Comparison of ENCODE assay signal across 8 mouse cellular contexts in genomic region chr13:90840530-90841212, GRCm38 (mm10).
DNase-seq lines count a peak whose midpoint lies in the region; ATAC-seq and TF ChIP-seq lines count a peak whose summit lies in the region.

No protein-coding gene starts in this region.

- H3K4me1 ChIP-seq in cortical plate, adult 2 months (ENCODE audit: control insufficient read depth, insufficient read depth, low read length) = no peaks in the 10 kb centered on the region
- H3K4me1 ChIP-seq in heart, embryonic 15.5 days (replicated peaks) = peaks cover 9% of the 10 kb centered on the region
- H3K4me1 ChIP-seq in midbrain, embryonic 15.5 days = no peaks in the 10 kb centered on the region

- peak overlapping the region; percentile 9; the same call in 1 of the 2 replicates for H3K4me2 ChIP-seq in heart, embryonic 15.5 days
- H3K4me2 ChIP-seq in midbrain, embryonic 15.5 days = no peak overlapping the region

- peak; percentile 50; the same call in 1 of the 2 replicates for ATAC-seq in heart, embryonic 15.5 days (replicated peaks; ENCODE audit: insufficient number of reproducible peaks, insufficient read depth, low FRiP score, low read depth)
- peak; percentile 91 for ATAC-seq in midbrain, embryonic 15.5 days (replicated peaks)

- peak; percentile 93 for TF ChIP-seq CTCF in layer of hippocampus, adult 2 months (conservative IDR thresholded peaks at IDR 0.05)
- TF ChIP-seq CTCF in cortical plate, adult 2 months (IDR thresholded peaks at IDR 0.05; ENCODE audit: extremely low read depth, insufficient read depth, low read length) = peak; percentile 76; the same call in 1 of the 2 replicates

- H3K9me3 ChIP-seq in heart, embryonic 15.5 days (replicated peaks) = no peaks in the 10 kb centered on the region
- no peaks in the 10 kb centered on the region for H3K9me3 ChIP-seq in midbrain, embryonic 15.5 days

- 46% methylated on average over 15 of the region's 15 CpGs for WGBS in heart, embryonic 15.5 days
- 52% methylated on average over 15 of the region's 15 CpGs for WGBS in midbrain, embryonic 15.5 days

- DNase-seq in layer of hippocampus, adult 2 months (ENCODE audit: low spot score in 2 of 2) = peak; percentile 63 to 68
- no peak for DNase-seq in layer of hippocampus, postnatal 36 days
- DNase-seq in ES-CJ7 (ENCODE audit: low read depth, low spot score) = peak; percentile 71
- DNase-seq in layer of hippocampus, adult 9-11 months = peak; percentile 9
- no peak for DNase-seq in ovary, adult 18-20 months (ENCODE audit: low spot score)

- H3K27me3 ChIP-seq in heart, embryonic 15.5 days = 0 out of 2 replicates have a peak, but pooled peaks cover 2% of the 10 kb centered on the region
- no peaks in the 10 kb centered on the region for H3K27me3 ChIP-seq in midbrain, embryonic 15.5 days (replicated peaks)

- no peak for TF ChIP-seq POLR2A in cortical plate, adult 2 months (IDR thresholded peaks at IDR 0.05; ENCODE audit: extremely low read depth, insufficient read depth, low read length)

- no peak overlapping the region for H3K27ac ChIP-seq in layer of hippocampus, adult 2 months
- H3K27ac ChIP-seq in cortical plate, adult 2 months (ENCODE audit: insufficient read depth, low read length) = no peak overlapping the region
- 0 out of 2 replicates have a peak overlapping the region, but pooled peaks have one; percentile 8 for H3K27ac ChIP-seq in heart, embryonic 15.5 days
- no peak overlapping the region for H3K27ac ChIP-seq in midbrain, embryonic 15.5 days

- H3K9ac ChIP-seq in heart, embryonic 15.5 days = no peak overlapping the region
- no peak overlapping the region for H3K9ac ChIP-seq in midbrain, embryonic 15.5 days

- no peak overlapping the region; the same call in 1 of the 2 replicates for H3K4me3 ChIP-seq in layer of hippocampus, adult 2 months
- H3K4me3 ChIP-seq in cortical plate, adult 2 months (ENCODE audit: insufficient read depth, low read length) = no peak overlapping the region
- no peak overlapping the region for H3K4me3 ChIP-seq in heart, embryonic 15.5 days
- no peak overlapping the region for H3K4me3 ChIP-seq in midbrain, embryonic 15.5 days

- H3K36me3 ChIP-seq in heart, embryonic 15.5 days = no peaks in the 10 kb centered on the region
- no peaks in the 10 kb centered on the region for H3K36me3 ChIP-seq in midbrain, embryonic 15.5 days (replicated peaks)

Comparison
In these comparisons a context has a peak if more than half of its experiments do, and no peak if none do; other contexts are left out.
1. DNase-seq: peak in layer of hippocampus, adult 2 months (2 of 2), ES-CJ7 (single experiment) and layer of hippocampus, adult 9-11 months (single experiment); none in layer of hippocampus, postnatal 36 days (0 of 2) and ovary, adult 18-20 months (single experiment).